Mouse (Mus musculus) kidney, embryonic 14.5 days (tissue): ENCODE data around the gene Bclaf3. TPM values are rescaled to one million over a fixed set of nuclear protein-coding genes. Genes with fewer than 3 reads are reported as not detected.
A peak's percentile ranks its signal among the peaks of the same experiment; 100 is the strongest.

Experiments
- ATAC-seq: fragments of 200-750 bp; cut with Nextera tagmentation; 2 replicates; pipeline ENCODE4 v1.8.0; 2017; ENCODE audit warnings: moderate number of reproducible peaks, mild to moderate bottlenecking, moderate TSS enrichment, moderate library complexity; ENCODE audit not compliant: low FRiP score, low TSS enrichment
- H3K27ac ChIP-seq: fragments of 300-500 bp; sonication (generic); 2 replicates; pipeline ENCODE4 v1.5.1; 2014; ENCODE audit warnings: low read depth, mild to moderate bottlenecking, low read length, moderate library complexity, mixed read lengths
- H3K27me3 ChIP-seq: fragments of 300-500 bp; sonication (generic); 2 replicates; pipeline ENCODE4 v1.6.1; 2014; ENCODE audit warnings: mild to moderate bottlenecking, low read length; ENCODE audit not compliant: control insufficient read depth, insufficient read depth
- H3K36me3 ChIP-seq: fragments of 300-500 bp; sonication (generic); 2 replicates; pipeline ENCODE4 v1.6.1; 2014; ENCODE audit warnings: low read length, mixed read lengths; ENCODE audit not compliant: control insufficient read depth, insufficient read depth
- H3K4me1 ChIP-seq: fragments of 300-500 bp; sonication (generic); 2 replicates; pipeline ENCODE4 v1.6.1; 2014; ENCODE audit warnings: low read length, mixed read lengths; ENCODE audit not compliant: control insufficient read depth, insufficient read depth
- H3K4me2 ChIP-seq: fragments of 300-500 bp; sonication (generic); replicated peaks from 2 replicates; pipeline ENCODE4 v1.6.1; 2014; ENCODE audit warnings: low read depth, mild to moderate bottlenecking, low read length
- H3K4me3 ChIP-seq: fragments of 300-500 bp; sonication (generic); 2 replicates; pipeline ENCODE4 v1.5.1; 2014; ENCODE audit warnings: mild to moderate bottlenecking, low read length
- H3K9ac ChIP-seq: fragments of 300-500 bp; sonication (generic); 2 replicates; pipeline ENCODE4 v1.6.1; 2014; ENCODE audit warnings: low read depth, mild to moderate bottlenecking, low read length, moderate library complexity
- H3K9me3 ChIP-seq: fragments of 300-500 bp; sonication (generic); 2 replicates; pipeline ENCODE4 v1.6.1; 2016; ENCODE audit warnings: low read length; ENCODE audit not compliant: control insufficient read depth
- WGBS: fragments of 180-500 bp; shearing (Covaris S2); extraction: QIAGEN DNeasy Blood & Tissue Kit; methylation state at CpG from one replicate; pipeline ENCODE4 v1.1.7; 2014; 5-methylcytosine and 5-hydroxymethylcytosine counted together
- polyA plus RNA-seq: library from polyadenylated mRNA; unstranded; fragments of >200 nt; fragmentation: Nextera tagmentation; extraction: Ambion mirVana; gene quantifications from 2 replicates; pipeline ENCODE4 v1.2.1, GENCODE M21; 2014

Gene Bclaf3
- polyA plus RNA-seq, 1 experiment from 2014 or later: 27.7 TPM

GRCm38 (mm10) chrX:159604832-159605231 lies 78.3 kb downstream of the Bclaf3 start:
- H3K4me2 ChIP-seq: no peak overlapping the region
- ATAC-seq: no peak
- 96% methylated on average over 2 of the region's 2 CpGs for WGBS
- no peak overlapping the region for H3K4me3 ChIP-seq
- H3K9me3 ChIP-seq: no peaks in the 10 kb centered on the region
- H3K36me3 ChIP-seq: no peaks in the 10 kb centered on the region
- H3K27me3 ChIP-seq: no peaks in the 10 kb centered on the region; the same call in 1 of the 2 replicates
- no peaks in the 10 kb centered on the region for H3K4me1 ChIP-seq
- H3K9ac ChIP-seq: no peak overlapping the region
- no peak overlapping the region for H3K27ac ChIP-seq

- Histone ChIP-seq H3K36me3 (no peaks in the 10 kb centered on the region), H3K4me3 (no peak overlapping the region), H3K4me2 (no peak overlapping the region), H3K27me3 (no peaks in the 10 kb centered on the region; the same call in 1 of the 2 replicates), H3K27ac (no peak overlapping the region), H3K9me3 (no peaks in the 10 kb centered on the region), H3K4me1 (no peaks in the 10 kb centered on the region), H3K9ac (no peak overlapping the region)
- ATAC-seq: no peak
- WGBS: 47% methylated on average over 6 of the region's 6 CpGs
These were observed 80.4 kb downstream of the Bclaf3 start for GRCm38 (mm10) chrX:159606936-159607335.

- H3K4me1 ChIP-seq: no peaks in the 10 kb centered on the region
These were observed 99.9 kb downstream of the Bclaf3 start for GRCm38 (mm10) chrX:159626208-159626906.

GRCm38 (mm10) chrX:159626907-159627587 lies 100.6 kb downstream of the Bclaf3 start, which contains the start of gene Sh3kbp1:
Sh3kbp1 (plus strand) TSS chrX:159627272.
- H3K36me3 ChIP-seq: no peaks in the 10 kb centered on the region
- H3K9me3 ChIP-seq: no peaks in the 10 kb centered on the region
- peak; percentile 92 for ATAC-seq
- no peaks in the 10 kb centered on the region for H3K27me3 ChIP-seq
- WGBS: 36% methylated on average over 53 of the region's 60 CpGs
- H3K4me3 ChIP-seq: peak within 1 kb of the TSS; percentile 53
- H3K9ac ChIP-seq: peak within 1 kb of the TSS; percentile 70
- no peaks in the 10 kb centered on the region for H3K4me1 ChIP-seq
- peak within 1 kb of the TSS; percentile 62; the same call in 1 of the 2 replicates for H3K27ac ChIP-seq
- peak within 1 kb of the TSS; percentile 57 for H3K4me2 ChIP-seq

More at GRCm38 (mm10) chrX:159626208-159626906, 99.9 kb downstream of the Bclaf3 start:
- Histone ChIP-seq H3K9ac (no peak overlapping the region), H3K27me3 (no peaks in the 10 kb centered on the region), H3K4me2 (peak overlapping the region; percentile 51), H3K36me3 (no peaks in the 10 kb centered on the region), H3K9me3 (no peaks in the 10 kb centered on the region), H3K4me3 (peak overlapping the region; percentile 53), H3K27ac (no peak overlapping the region)
- 37% methylated on average over 12 of the region's 12 CpGs for WGBS
- ATAC-seq: peak; percentile 76

GRCm38 (mm10) chrX:159627588-159628566 lies 101.4 kb downstream of the Bclaf3 start:
- Histone ChIP-seq H3K9ac (peak overlapping the region; percentile 70), H3K27ac (peak overlapping the region; percentile 62; the same call in 1 of the 2 replicates), H3K9me3 (no peaks in the 10 kb centered on the region), H3K36me3 (no peaks in the 10 kb centered on the region), H3K4me2 (peak overlapping the region; percentile 57), H3K27me3 (no peaks in the 10 kb centered on the region), H3K4me1 (no peaks in the 10 kb centered on the region), H3K4me3 (peak overlapping the region; percentile 53)
- ATAC-seq: peak; percentile 79
- WGBS: 31% methylated on average over 56 of the region's 56 CpGs

GRCm38 (mm10) chrX:159628629-159629028 lies 102.1 kb downstream of the Bclaf3 start:
- no peaks in the 10 kb centered on the region for H3K9me3 ChIP-seq
- no peak overlapping the region for H3K27ac ChIP-seq
- H3K27me3 ChIP-seq: no peaks in the 10 kb centered on the region
- ATAC-seq: no peak
- peak overlapping the region; percentile 53; the same call in 1 of the 2 replicates for H3K4me3 ChIP-seq
- peak overlapping the region; percentile 57 for H3K4me2 ChIP-seq
- H3K4me1 ChIP-seq: no peaks in the 10 kb centered on the region
- H3K36me3 ChIP-seq: no peaks in the 10 kb centered on the region
- 63% methylated on average over 4 of the region's 4 CpGs for WGBS
- H3K9ac ChIP-seq: no peak overlapping the region; the same call in 1 of the 2 replicates

- Histone ChIP-seq H3K9ac (no peak overlapping the region), H3K27me3 (no peaks in the 10 kb centered on the region), H3K4me1 (no peaks in the 10 kb centered on the region), H3K4me2 (peak overlapping the region; percentile 57), H3K36me3 (no peaks in the 10 kb centered on the region), H3K27ac (no peak overlapping the region), H3K4me3 (no peak overlapping the region; the same call in 1 of the 2 replicates), H3K9me3 (no peaks in the 10 kb centered on the region)
- WGBS: 41% methylated on average over 2 of the region's 2 CpGs
- no peak for ATAC-seq
These were observed 102.7 kb downstream of the Bclaf3 start for GRCm38 (mm10) chrX:159629203-159629602.

- H3K36me3 ChIP-seq: no peaks in the 10 kb centered on the region
- 76% methylated on average over 3 of the region's 4 CpGs for WGBS
- H3K4me3 ChIP-seq: no peak overlapping the region
- no peaks in the 10 kb centered on the region for H3K4me1 ChIP-seq
- no peaks in the 10 kb centered on the region for H3K9me3 ChIP-seq
- H3K4me2 ChIP-seq: no peak overlapping the region
- H3K27me3 ChIP-seq: no peaks in the 10 kb centered on the region
- no peak for ATAC-seq
- H3K27ac ChIP-seq: no peak overlapping the region
- H3K9ac ChIP-seq: no peak overlapping the region
These were observed 112.2 kb downstream of the Bclaf3 start for GRCm38 (mm10) chrX:159638500-159639227.
